Mouse (Mus musculus): Measurements from ENCODE around the gene Mlh3.

Mlh3 gene

GRCm38 (mm10) chr12:85227876-85228599, 42.4 kb downstream of the Mlh3 start:
- DNase-seq (ENCODE audit: low spot score): no peak

DNA sequence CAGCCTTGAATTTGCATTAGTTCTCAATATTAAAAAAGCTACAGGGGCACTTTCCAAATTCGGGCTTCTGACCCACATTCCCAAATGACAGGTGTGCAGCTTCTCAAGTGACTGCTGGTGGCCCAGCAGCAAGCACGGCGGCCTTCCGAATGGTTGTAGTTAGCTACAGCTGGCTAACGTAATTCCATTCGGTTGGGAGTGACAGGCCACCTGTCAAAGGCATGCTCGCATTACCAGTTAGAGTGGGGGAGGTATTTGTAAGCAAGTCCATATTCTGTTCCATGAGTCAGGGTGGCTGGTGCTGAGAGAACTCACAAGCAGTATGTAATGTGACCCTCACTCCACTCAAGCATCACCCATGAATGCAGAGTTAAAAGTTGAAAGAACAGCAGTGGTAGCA, 43.2 kb downstream of the Mlh3 start:
- DNase-seq (ENCODE audit: low spot score): no peak

DNA sequence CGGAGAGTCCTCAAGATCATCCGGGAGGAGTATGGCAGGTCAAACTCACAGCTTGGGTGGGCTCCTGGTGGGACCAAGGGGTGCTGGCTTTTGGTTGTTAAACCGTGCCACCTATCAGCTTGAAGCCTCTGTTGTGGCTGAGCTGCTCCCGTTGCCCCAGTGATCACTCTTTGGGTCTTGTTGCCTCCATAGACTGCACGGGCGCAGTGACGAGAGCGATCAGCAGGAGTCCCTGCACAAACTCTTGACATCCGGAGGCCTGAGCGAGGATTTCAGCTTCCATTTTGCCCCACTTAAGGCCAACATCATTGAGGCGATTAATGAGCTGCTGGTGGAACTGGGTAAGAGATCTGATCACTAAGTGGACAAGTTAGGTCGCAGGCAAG, 50.5 kb downstream of the Mlh3 start:
- DNase-seq (ENCODE audit: low spot score): no peak

DNA sequence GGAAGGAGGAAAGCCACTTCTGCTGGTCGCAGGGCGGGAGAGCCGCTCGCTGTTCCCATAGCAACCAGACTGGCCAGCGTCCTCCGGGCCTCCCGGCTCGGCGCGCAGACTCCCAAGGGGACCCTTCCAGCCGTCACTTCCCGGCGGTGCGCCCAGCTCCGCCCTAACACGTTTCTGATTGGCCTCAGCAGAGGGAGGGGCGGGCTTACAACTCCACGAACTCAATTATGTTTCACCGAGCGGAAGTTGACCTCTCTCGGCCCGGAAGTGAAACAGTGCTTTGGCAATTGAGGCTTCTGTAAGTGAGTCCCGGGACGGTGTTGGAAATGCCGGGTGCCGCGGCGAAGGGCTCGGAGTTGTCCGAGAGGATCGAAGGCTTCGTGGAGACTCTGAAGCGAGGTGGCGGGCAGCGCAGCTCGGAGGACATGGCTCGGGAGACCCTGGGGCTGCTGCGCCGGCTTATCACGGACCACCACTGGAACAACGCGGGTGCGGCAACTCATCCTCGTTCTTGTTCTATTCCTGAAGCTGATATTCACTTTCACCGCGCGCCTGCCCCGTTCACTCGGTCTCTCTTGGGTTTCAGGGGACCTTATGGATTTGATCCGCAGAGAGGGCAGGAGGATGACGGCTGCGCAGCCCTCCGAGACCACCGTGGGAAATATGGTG, 51.0 kb downstream of the Mlh3 start, which contains the start of gene Eif2b2:
TSS of gene Eif2b2 (plus strand) at position 246 of the 669 bp plus-strand sequence.
- DNase-seq (ENCODE audit: low spot score): peak; percentile 97

DNA sequence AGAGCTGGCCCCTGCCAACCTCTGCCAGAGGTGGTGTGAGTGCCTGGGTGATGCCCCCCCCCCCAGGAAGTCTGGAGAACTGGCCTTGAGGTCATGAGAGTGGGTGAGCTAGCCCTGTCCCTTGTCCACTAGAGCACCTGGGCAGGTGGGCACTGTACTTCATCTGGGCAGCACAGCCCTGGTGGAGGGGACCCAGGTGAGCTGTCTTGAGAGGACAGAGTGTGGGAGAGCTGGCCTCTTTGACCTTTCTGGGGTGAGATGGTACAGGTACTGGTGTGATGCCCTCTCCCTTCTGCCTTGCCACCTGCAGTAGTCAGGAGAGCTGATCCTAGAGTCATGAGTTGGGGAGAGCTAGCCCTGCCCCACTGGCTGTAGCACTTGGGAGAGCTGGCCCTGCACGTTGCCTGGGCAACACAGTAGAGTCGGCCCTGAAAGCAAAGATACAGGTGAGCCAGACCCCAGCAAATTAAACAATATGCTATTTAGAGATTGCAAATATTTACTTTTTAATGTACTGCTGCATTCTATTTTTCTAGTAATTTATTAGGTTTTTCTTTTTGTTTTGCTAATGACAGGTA, 52.6 kb downstream of the Mlh3 start:
- DNase-seq (ENCODE audit: low spot score): no peak

- no peak for DNase-seq (ENCODE audit: low spot score)
Observed at GRCm38 (mm10) chr12:85215031-85215430, 55.4 kb downstream of the Mlh3 start.

- no peak for DNase-seq (ENCODE audit: low spot score)
Observed at GRCm38 (mm10) chr12:85208687-85209199, 61.7 kb downstream of the Mlh3 start.

DNA sequence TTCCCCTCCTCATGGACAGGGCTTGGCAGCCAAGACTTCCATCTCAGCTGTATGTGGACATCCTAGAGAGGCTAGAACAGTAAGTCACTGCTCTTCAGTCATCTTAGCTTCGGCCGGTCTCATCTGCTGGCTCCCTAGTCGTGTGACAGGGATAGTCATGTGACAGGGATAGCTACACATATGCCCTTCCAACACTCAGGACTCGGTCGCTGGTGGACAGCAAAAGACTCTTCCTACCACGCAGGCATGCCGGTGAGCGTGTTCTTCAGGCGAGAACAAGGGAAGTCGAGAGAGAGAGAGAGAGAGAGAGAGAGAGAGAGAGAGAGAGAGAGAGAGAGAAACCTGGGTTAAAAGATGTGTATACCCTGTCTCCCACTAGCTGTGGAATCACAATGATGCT, 65.0 kb downstream of the Mlh3 start:
- no peak for DNase-seq (ENCODE audit: low spot score)

DNA sequence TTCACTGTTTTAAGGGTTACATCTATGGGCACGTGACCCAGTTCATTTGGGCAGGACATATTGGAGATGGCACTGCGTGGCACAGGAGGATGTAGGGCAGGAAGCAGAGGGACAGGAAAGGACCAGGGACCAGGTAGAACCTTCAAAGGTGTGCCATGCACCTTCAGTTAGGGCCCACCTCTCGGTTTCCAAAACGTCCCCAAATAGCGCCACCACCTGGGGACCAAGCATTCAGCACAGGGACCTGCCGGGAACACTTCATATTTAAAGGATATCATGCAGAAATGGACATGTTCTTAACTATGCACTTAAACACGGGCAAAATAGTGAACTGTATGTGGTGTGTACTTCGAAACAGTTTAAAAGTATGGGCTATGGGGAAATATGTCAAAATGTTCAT, 66.3 kb downstream of the Mlh3 start:
- DNase-seq (ENCODE audit: low spot score): no peak

- DNase-seq (ENCODE audit: low spot score): no peak
Observed at GRCm38 (mm10) chr12:85203699-85204098, 66.7 kb downstream of the Mlh3 start.

- DNase-seq (ENCODE audit: low spot score): no peak
Observed at GRCm38 (mm10) chr12:85202191-85202590, 68.2 kb downstream of the Mlh3 start.

DNA sequence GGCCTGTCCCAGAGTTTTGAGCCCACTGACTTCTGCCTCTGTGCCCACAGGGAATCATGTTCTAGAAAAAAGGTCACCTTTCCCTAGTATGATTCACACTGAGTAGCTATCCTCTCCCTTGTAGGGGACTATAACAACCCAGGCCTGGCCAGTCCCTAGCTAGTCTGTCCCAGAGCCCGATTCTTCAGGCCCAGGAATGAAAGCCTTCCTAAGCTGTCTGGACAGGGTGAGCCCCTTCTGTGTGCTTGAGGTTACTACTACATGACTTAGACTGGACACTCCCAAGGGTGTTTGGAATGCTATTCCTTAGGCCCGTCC, 68.6 kb downstream of the Mlh3 start:
- no peak for DNase-seq (ENCODE audit: low spot score)

DNA sequence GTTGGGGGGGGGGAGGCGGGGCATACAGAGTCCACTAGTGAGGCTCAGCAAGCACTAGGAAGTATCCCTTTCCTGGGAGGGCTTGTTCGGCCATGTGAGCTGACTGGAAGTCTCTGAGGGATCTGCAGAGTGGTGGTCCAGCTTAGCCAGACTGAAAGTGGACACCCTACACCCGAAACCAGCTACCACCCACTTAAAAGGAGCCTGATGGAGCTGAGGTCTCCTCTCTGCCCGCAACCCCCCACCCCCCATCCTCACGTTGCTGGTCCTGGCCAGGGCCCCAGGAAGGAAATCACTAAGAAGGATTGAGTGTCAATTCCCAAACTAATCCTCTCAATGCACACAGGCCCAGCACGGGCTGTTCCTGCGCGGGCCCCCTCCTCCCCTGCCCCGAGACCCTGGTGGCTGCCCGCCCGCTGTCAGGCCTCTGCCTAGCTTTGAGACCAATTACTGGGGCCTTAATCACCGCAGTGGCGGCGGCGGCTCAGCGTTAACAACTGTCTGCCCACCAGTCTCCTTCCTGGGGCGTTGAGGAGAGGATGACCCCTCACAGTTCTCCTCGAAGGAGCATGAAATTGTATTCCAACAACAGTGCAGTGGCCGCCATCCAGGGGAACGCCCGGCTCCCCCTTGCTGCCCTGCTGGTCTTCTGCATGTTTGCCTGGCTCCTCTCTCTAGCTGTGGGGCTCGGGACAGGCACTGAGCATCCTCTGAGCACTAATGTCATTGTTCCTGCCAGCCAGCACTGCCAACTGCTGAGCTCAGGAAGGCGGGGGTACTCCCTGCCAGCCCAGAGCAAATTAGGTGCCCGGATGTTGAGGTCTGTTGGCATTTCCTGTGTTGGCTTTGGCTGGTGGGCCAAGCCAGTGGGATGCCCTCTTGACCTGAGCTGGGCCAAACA, 69.2 kb downstream of the Mlh3 start:
- DNase-seq (ENCODE audit: low spot score): no peak

- no peak for DNase-seq (ENCODE audit: low spot score)
Observed at GRCm38 (mm10) chr12:85199954-85200353, 70.4 kb downstream of the Mlh3 start.

GRCm38 (mm10) chr12:85197936-85198335, 72.5 kb downstream of the Mlh3 start:
- DNase-seq (ENCODE audit: low spot score): no peak

DNA sequence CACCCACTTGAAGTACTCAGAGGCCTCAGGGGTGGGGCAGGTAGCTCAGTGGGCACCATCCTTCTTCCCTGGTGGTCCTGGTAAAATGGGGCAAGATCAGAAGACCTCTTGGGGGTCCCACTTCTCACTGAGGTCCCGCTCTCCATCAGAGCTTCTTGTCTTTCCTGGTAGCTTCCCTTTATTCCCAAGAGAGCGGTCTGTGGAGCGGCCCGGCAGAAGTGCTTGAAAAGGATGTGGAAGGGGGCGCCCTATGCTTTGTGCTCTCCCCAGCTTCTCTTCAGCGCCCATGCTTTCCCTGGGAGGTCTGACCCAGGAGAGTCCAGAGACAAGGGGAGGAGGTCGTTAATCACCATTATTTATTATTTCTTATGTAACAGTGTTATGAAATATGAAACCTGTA, 73.0 kb downstream of the Mlh3 start:
- DNase-seq (ENCODE audit: low spot score): no peak

DNA sequence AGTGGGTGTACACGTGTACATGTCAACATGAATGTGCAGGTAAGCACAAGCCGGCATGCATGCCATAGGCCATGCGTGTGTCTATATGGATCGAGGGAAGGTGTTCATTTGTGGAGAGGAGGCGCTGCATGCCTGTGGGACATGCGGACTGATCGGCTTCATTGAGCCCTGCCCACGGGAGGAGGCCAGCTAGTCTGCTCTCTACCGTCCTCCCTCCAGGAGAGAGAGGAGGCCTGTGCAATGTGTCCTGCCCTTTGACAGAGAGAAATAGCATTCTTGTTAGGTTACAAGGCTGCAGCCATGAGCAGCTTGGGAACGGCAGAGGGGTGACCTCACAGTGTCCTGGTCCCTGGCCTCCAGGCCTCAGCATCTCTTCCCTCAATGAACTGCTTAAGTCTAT, 74.2 kb downstream of the Mlh3 start:
- DNase-seq (ENCODE audit: low spot score): no peak

- no peak for DNase-seq (ENCODE audit: low spot score)
Observed at GRCm38 (mm10) chr12:85195086-85195485, 75.3 kb downstream of the Mlh3 start.

DNA sequence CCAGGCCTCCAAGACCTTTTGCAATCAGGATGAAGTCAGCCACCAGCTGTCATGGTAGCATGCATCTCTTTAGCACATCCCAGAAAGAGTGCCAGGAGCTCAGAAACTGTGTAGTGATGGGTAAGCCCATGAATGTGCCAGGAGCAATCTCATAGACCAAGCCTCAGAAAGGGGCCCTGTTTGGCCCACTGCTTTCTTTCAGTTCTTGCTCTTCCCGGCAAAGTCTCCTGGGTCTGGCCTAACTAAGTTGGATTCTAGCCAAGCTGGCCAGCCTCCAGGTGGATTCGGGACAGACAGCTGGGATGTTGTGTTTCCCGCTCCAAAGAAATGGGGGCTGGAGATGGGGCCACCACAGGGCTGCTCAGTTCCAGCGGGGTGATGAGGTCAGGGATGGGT, 75.8 kb downstream of the Mlh3 start:
- peak; percentile 29 for DNase-seq (ENCODE audit: low spot score)

DNA sequence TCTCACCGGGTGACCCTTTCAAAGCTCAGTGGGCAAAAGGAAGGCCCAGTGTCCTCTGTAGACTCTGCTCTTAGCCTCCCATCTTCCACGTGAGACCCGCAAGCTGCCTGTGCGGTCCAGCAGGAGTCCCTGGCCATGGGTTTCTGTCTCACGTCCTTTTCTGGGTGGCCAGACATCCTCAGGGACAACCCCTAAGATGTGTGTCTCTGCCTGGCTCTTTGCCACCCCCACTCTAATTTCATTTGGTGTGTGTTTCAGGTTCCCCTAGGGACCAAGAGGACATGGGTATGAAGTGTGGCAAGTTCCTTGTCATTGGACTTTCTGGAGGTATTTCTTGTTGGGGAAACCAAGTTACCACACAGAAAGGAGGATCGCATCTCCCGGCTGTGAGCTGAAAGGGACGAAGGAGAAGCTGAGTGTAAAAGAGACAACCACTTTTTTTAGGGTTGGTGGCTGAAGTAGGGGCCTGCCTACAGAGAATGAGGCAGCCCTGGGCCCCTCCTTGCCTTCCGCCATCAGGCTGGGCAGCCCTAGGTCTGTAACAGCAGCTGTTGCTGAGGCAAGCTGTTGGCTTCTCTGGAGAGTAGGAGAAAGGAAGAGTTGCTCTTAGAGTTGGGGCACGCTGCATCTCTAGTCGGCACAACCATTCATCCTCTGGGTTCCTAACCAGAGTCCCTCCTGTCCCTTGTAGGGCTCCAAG, 76.3 kb downstream of the Mlh3 start:
- DNase-seq (ENCODE audit: low spot score): no peak

DNA sequence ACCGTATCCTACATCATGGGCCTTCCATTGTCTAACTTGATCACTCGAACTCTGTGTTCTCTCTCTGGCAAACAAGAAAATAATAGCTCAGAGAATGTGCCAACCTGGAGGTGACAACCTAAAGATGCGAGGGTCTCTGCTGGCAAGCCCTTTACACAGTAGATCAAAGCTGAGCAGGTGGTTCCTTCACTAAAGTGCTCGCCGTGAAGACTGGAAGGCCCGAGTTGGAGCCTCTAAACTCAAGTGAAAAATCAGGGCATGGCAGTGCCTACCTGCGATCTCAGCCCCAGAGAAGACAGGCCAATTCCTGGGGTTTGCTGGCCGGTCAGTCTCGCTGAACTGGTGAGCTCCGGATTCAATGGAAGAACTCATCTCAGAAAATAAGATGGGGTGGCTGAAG, 77.3 kb downstream of the Mlh3 start:
- no peak for DNase-seq (ENCODE audit: low spot score)

Measured in ovary, adult 18-20 months (tissue).